Mouse (Mus musculus): ENCODE measurements around the gene Olfr666.
"Not testable (repeated sequence)": the region's sequence is repeated elsewhere in the genome, so short reads cannot be mapped to it uniquely, and the experiment has no call there.

Gene Olfr666

GRCm38 (mm10) chr7:104895852-104896251 is at the start of gene Olfr666:
Olfr666 (minus strand) TSS chr7:104895952.
- DNase-seq (ENCODE audit: low spot score) = no peak

- DNase-seq (ENCODE audit: low spot score) = no peak
Measured at GRCm38 (mm10) chr7:104933940-104934339, 38.2 kb upstream of the Olfr666 start, which contains the start of gene Olfr669. Olfr669 (plus strand) TSS chr7:104934240.

- DNase-seq (ENCODE audit: low spot score) = no peak
Measured at GRCm38 (mm10) chr7:104927957-104928356, 32.2 kb upstream of the Olfr666 start, which contains the start of gene Olfr668. Olfr668 (minus strand) TSS chr7:104928057.

- DNase-seq (ENCODE audit: low spot score) = no peak
Measured at GRCm38 (mm10) chr7:104921382-104921781, 25.6 kb upstream of the Olfr666 start, which contains the start of gene Olfr667. Olfr667 (minus strand) TSS chr7:104921482.

GRCm38 (mm10) chr7:104877731-104878130 is 18.0 kb downstream of the Olfr666 start, which contains the start of gene Olfr665:
Olfr665 (plus strand) TSS chr7:104878031.
- DNase-seq (ENCODE audit: low spot score) = no peak

- DNase-seq (ENCODE audit: low spot score) = no peak
Measured at GRCm38 (mm10) chr7:104861381-104861780, 34.4 kb downstream of the Olfr666 start.

- DNase-seq (ENCODE audit: low spot score) = no peak
Measured at GRCm38 (mm10) chr7:104857683-104858082, 38.1 kb downstream of the Olfr666 start.

- DNase-seq (ENCODE audit: low spot score) = not testable (repeated sequence)
Measured at GRCm38 (mm10) chr7:104856709-104857108, 39.0 kb downstream of the Olfr666 start, which contains the start of gene Usp17la. Usp17la (plus strand) TSS chr7:104857009.

- DNase-seq (ENCODE audit: low spot score) = no peak
Measured at GRCm38 (mm10) chr7:104855248-104855750, 40.5 kb downstream of the Olfr666 start.

- not testable (repeated sequence) for DNase-seq (ENCODE audit: low spot score)
Measured at GRCm38 (mm10) chr7:104851546-104851945, 44.2 kb downstream of the Olfr666 start.

GRCm38 (mm10) chr7:104843731-104844287 is 51.9 kb downstream of the Olfr666 start:
- no peak for DNase-seq (ENCODE audit: low spot score)

GRCm38 (mm10) chr7:104842503-104842902 is 53.2 kb downstream of the Olfr666 start, which contains the start of gene Usp17lb:
Usp17lb (minus strand) TSS chr7:104842603.
- DNase-seq (ENCODE audit: low spot score) = no peak
